Mouse (Mus musculus): Measurements from ENCODE around the gene Olfr1186. TPM values are rescaled to one million over a fixed set of nuclear protein-coding genes. Genes with fewer than 3 reads are reported as not detected.
"Not testable (repeated sequence)": the region's sequence is repeated elsewhere in the genome, so short reads cannot be mapped to it uniquely, and the experiment has no call there.

The Olfr1186 gene
- polyA plus RNA-seq (2014; fragmentation: Nextera tagmentation; extraction: Ambion mirVana) = not detected in 2 replicates

GRCm38 (mm10) chr2:88518251-88518650, at the start of gene Olfr1186:
Gene Olfr1186 (plus strand): TSS chr2:88518551.
- H3K9me3 ChIP-seq (ENCODE audit: control insufficient read depth, low read length) = no peaks in the 10 kb centered on the region
- no peaks in the 10 kb centered on the region for H3K4me1 ChIP-seq (ENCODE audit: control insufficient read depth, insufficient read depth, low read length)
- 91% methylated on average over 2 of the region's 2 CpGs for WGBS
- H3K9ac ChIP-seq (replicated peaks; ENCODE audit: low read depth, low read length) = no peak within 1 kb of the TSS
- no peaks in the 10 kb centered on the region for H3K36me3 ChIP-seq (ENCODE audit: control insufficient read depth, insufficient read depth, low read length)
- ATAC-seq (ENCODE audit: low read depth) = no peak
- H3K4me2 ChIP-seq (ENCODE audit: low read depth, low read length) = no peak within 1 kb of the TSS
- H3K27me3 ChIP-seq (ENCODE audit: control insufficient read depth, insufficient read depth, low read length) = no peaks in the 10 kb centered on the region
- H3K27ac ChIP-seq (ENCODE audit: low read depth, low read length) = no peak within 1 kb of the TSS
- no peak within 1 kb of the TSS for H3K4me3 ChIP-seq (ENCODE audit: low read depth, low read length)

GRCm38 (mm10) chr2:88483298-88483697, 35.1 kb upstream of the Olfr1186 start, which contains the start of gene Olfr1184:
Gene Olfr1184 (plus strand): TSS chr2:88483598.
- H3K9ac ChIP-seq (replicated peaks; ENCODE audit: low read depth, low read length) = no peak within 1 kb of the TSS
- 91% methylated on average over 2 of the region's 2 CpGs for WGBS
- H3K27me3 ChIP-seq (ENCODE audit: control insufficient read depth, insufficient read depth, low read length) = no peaks in the 10 kb centered on the region
- no peak within 1 kb of the TSS for H3K27ac ChIP-seq (ENCODE audit: low read depth, low read length)
- no peak for ATAC-seq (ENCODE audit: low read depth)
- H3K4me1 ChIP-seq (ENCODE audit: control insufficient read depth, insufficient read depth, low read length) = no peaks in the 10 kb centered on the region
- H3K9me3 ChIP-seq (ENCODE audit: control insufficient read depth, low read length) = no peaks in the 10 kb centered on the region
- no peak within 1 kb of the TSS for H3K4me3 ChIP-seq (ENCODE audit: low read depth, low read length)
- H3K4me2 ChIP-seq (ENCODE audit: low read depth, low read length) = no peak within 1 kb of the TSS
- no peaks in the 10 kb centered on the region for H3K36me3 ChIP-seq (ENCODE audit: control insufficient read depth, insufficient read depth, low read length)

- Histone ChIP-seq H3K27me3 (ENCODE audit: control insufficient read depth, insufficient read depth, low read length) (no peaks in the 10 kb centered on the region), H3K4me3 (ENCODE audit: low read depth, low read length) (no peak within 1 kb of the TSS), H3K27ac (ENCODE audit: low read depth, low read length) (no peak within 1 kb of the TSS), H3K9me3 (ENCODE audit: control insufficient read depth, low read length) (no peaks in the 10 kb centered on the region), H3K4me2 (ENCODE audit: low read depth, low read length) (no peak within 1 kb of the TSS), H3K4me1 (ENCODE audit: control insufficient read depth, insufficient read depth, low read length) (no peaks in the 10 kb centered on the region), H3K36me3 (ENCODE audit: control insufficient read depth, insufficient read depth, low read length) (no peaks in the 10 kb centered on the region), H3K9ac (replicated peaks; ENCODE audit: low read depth, low read length) (no peak within 1 kb of the TSS)
- ATAC-seq (ENCODE audit: low read depth) = no peak
- WGBS = 71% methylated on average over 2 of the region's 2 CpGs
Observed at GRCm38 (mm10) chr2:88493020-88493419, 25.3 kb upstream of the Olfr1186 start, which contains the start of gene Olfr1185-ps1. Gene Olfr1185-ps1 (plus strand): TSS chr2:88493320.

GRCm38 (mm10) chr2:88525720-88526119, 7.4 kb downstream of the Olfr1186 start:
- Histone ChIP-seq H3K27ac (ENCODE audit: low read depth, low read length) (no peak overlapping the region), H3K27me3 (ENCODE audit: control insufficient read depth, insufficient read depth, low read length) (no peaks in the 10 kb centered on the region), H3K4me2 (ENCODE audit: low read depth, low read length) (no peak overlapping the region), H3K36me3 (ENCODE audit: control insufficient read depth, insufficient read depth, low read length) (no peaks in the 10 kb centered on the region), H3K4me1 (ENCODE audit: control insufficient read depth, insufficient read depth, low read length) (no peaks in the 10 kb centered on the region), H3K4me3 (ENCODE audit: low read depth, low read length) (no peak overlapping the region), H3K9ac (replicated peaks; ENCODE audit: low read depth, low read length) (no peak overlapping the region), H3K9me3 (ENCODE audit: control insufficient read depth, low read length) (no peaks in the 10 kb centered on the region)
- no peak for ATAC-seq (ENCODE audit: low read depth)
- WGBS = 71% methylated on average over 3 of the region's 3 CpGs

GRCm38 (mm10) chr2:88556635-88557034, 38.3 kb downstream of the Olfr1186 start, which contains the start of gene Olfr1188:
Gene Olfr1188 (plus strand): TSS chr2:88556935.
- ATAC-seq (ENCODE audit: low read depth) = no peak

GRCm38 (mm10) chr2:88572696-88573095, 54.3 kb downstream of the Olfr1186 start:
- WGBS = 93% methylated on average over 12 of the region's 12 CpGs
- H3K4me3 ChIP-seq (ENCODE audit: low read depth, low read length); H3K4me2 ChIP-seq (ENCODE audit: low read depth, low read length); H3K9me3 ChIP-seq (ENCODE audit: control insufficient read depth, low read length); ATAC-seq (ENCODE audit: low read depth); H3K9ac ChIP-seq (replicated peaks; ENCODE audit: low read depth, low read length); H3K27me3 ChIP-seq (ENCODE audit: control insufficient read depth, insufficient read depth, low read length); H3K27ac ChIP-seq (ENCODE audit: low read depth, low read length); H3K4me1 ChIP-seq (ENCODE audit: control insufficient read depth, insufficient read depth, low read length); H3K36me3 ChIP-seq (ENCODE audit: control insufficient read depth, insufficient read depth, low read length): not testable (repeated sequence)

More at GRCm38 (mm10) chr2:88556635-88557034, 38.3 kb downstream of the Olfr1186 start, which contains the start of gene Olfr1188:
- Histone ChIP-seq H3K27me3 (ENCODE audit: control insufficient read depth, insufficient read depth, low read length) (no peaks in the 10 kb centered on the region), H3K4me1 (ENCODE audit: control insufficient read depth, insufficient read depth, low read length) (no peaks in the 10 kb centered on the region), H3K9me3 (ENCODE audit: control insufficient read depth, low read length) (no peaks in the 10 kb centered on the region), H3K27ac (ENCODE audit: low read depth, low read length) (no peak within 1 kb of the TSS), H3K36me3 (ENCODE audit: control insufficient read depth, insufficient read depth, low read length) (no peaks in the 10 kb centered on the region), H3K4me2 (ENCODE audit: low read depth, low read length) (no peak within 1 kb of the TSS), H3K9ac (replicated peaks; ENCODE audit: low read depth, low read length) (no peak within 1 kb of the TSS), H3K4me3 (ENCODE audit: low read depth, low read length) (no peak within 1 kb of the TSS)
- WGBS = 89% methylated on average over 2 of the region's 2 CpGs

Other genes with a start within 250 kb of the Olfr1186 start
- gene Olfr1173, start 238.7 kb upstream of the Olfr1186 start, polyA plus RNA-seq (2014; fragmentation: Nextera tagmentation; extraction: Ambion mirVana) = not detected in 2 replicates
- gene Olfr1174-ps, start 203.4 kb upstream of the Olfr1186 start, polyA plus RNA-seq (2014; fragmentation: Nextera tagmentation; extraction: Ambion mirVana) = not detected in 2 replicates
- not detected in 2 replicates for gene Olfr1175-ps, start 191.3 kb upstream of the Olfr1186 start, polyA plus RNA-seq (2014; fragmentation: Nextera tagmentation; extraction: Ambion mirVana)
- not detected in 2 replicates for gene Olfr1176, start 181.8 kb upstream of the Olfr1186 start, polyA plus RNA-seq (2014; fragmentation: Nextera tagmentation; extraction: Ambion mirVana)
- gene Olfr1177-ps, start 172.1 kb upstream of the Olfr1186 start, polyA plus RNA-seq (2014; fragmentation: Nextera tagmentation; extraction: Ambion mirVana) = not detected in 2 replicates
- gene Olfr1178, start 131.5 kb upstream of the Olfr1186 start, polyA plus RNA-seq (2014; fragmentation: Nextera tagmentation; extraction: Ambion mirVana) = not detected in 2 replicates
- gene Olfr1179, start 112.1 kb upstream of the Olfr1186 start, polyA plus RNA-seq (2014; fragmentation: Nextera tagmentation; extraction: Ambion mirVana) = not detected in 2 replicates
- not detected in 2 replicates for gene Olfr1180, start 99.4 kb upstream of the Olfr1186 start, polyA plus RNA-seq (2014; fragmentation: Nextera tagmentation; extraction: Ambion mirVana)
- not detected in 2 replicates for gene Olfr1181, start 92.4 kb upstream of the Olfr1186 start, polyA plus RNA-seq (2014; fragmentation: Nextera tagmentation; extraction: Ambion mirVana)
- gene Gm13757, start 69.4 kb upstream of the Olfr1186 start, polyA plus RNA-seq (2014; fragmentation: Nextera tagmentation; extraction: Ambion mirVana) = not detected in 2 replicates
- not detected in 2 replicates for gene Olfr1183, start 63.7 kb upstream of the Olfr1186 start, polyA plus RNA-seq (2014; fragmentation: Nextera tagmentation; extraction: Ambion mirVana)
- gene Olfr1184, start 35.0 kb upstream of the Olfr1186 start, polyA plus RNA-seq (2014; fragmentation: Nextera tagmentation; extraction: Ambion mirVana) = not detected in 2 replicates
- gene Olfr1185-ps1, start 25.2 kb upstream of the Olfr1186 start, polyA plus RNA-seq (2014; fragmentation: Nextera tagmentation; extraction: Ambion mirVana) = not detected in 2 replicates
- not detected in 2 replicates for gene Olfr1188, start 38.4 kb downstream of the Olfr1186 start, polyA plus RNA-seq (2014; fragmentation: Nextera tagmentation; extraction: Ambion mirVana)
- gene Olfr1189, start 67.9 kb downstream of the Olfr1186 start, polyA plus RNA-seq (2014; fragmentation: Nextera tagmentation; extraction: Ambion mirVana) = not detected in 2 replicates
- not detected in 2 replicates for gene Olfr1191-ps1, start 122.0 kb downstream of the Olfr1186 start, polyA plus RNA-seq (2014; fragmentation: Nextera tagmentation; extraction: Ambion mirVana)
- gene Olfr1192-ps1, start 130.0 kb downstream of the Olfr1186 start, polyA plus RNA-seq (2014; fragmentation: Nextera tagmentation; extraction: Ambion mirVana) = not detected in 2 replicates
- gene Olfr1193, start 157.1 kb downstream of the Olfr1186 start, polyA plus RNA-seq (2014; fragmentation: Nextera tagmentation; extraction: Ambion mirVana) = not detected in 2 replicates
- not detected in 2 replicates for gene Olfr1195, start 170.6 kb downstream of the Olfr1186 start, polyA plus RNA-seq (2014; fragmentation: Nextera tagmentation; extraction: Ambion mirVana)
- not detected in 2 replicates for gene Olfr1196, start 186.0 kb downstream of the Olfr1186 start, polyA plus RNA-seq (2014; fragmentation: Nextera tagmentation; extraction: Ambion mirVana)
- not detected in 2 replicates for gene Olfr1197, start 213.8 kb downstream of the Olfr1186 start, polyA plus RNA-seq (2014; fragmentation: Nextera tagmentation; extraction: Ambion mirVana)
- not detected in 2 replicates for gene Olfr1198, start 232.8 kb downstream of the Olfr1186 start, polyA plus RNA-seq (2014; fragmentation: Nextera tagmentation; extraction: Ambion mirVana)
- not detected in 2 replicates for gene Olfr1199, start 241.9 kb downstream of the Olfr1186 start, polyA plus RNA-seq (2014; fragmentation: Nextera tagmentation; extraction: Ambion mirVana)

Data from neural tube, embryonic 14.5 days (tissue).